Mouse (Mus musculus): ENCODE measurements around the gene Thbs4.
"Not testable (repeated sequence)": the region's sequence is repeated elsewhere in the genome, so short reads cannot be mapped to it uniquely, and the experiment has no call there.

The Thbs4 gene

DNA sequence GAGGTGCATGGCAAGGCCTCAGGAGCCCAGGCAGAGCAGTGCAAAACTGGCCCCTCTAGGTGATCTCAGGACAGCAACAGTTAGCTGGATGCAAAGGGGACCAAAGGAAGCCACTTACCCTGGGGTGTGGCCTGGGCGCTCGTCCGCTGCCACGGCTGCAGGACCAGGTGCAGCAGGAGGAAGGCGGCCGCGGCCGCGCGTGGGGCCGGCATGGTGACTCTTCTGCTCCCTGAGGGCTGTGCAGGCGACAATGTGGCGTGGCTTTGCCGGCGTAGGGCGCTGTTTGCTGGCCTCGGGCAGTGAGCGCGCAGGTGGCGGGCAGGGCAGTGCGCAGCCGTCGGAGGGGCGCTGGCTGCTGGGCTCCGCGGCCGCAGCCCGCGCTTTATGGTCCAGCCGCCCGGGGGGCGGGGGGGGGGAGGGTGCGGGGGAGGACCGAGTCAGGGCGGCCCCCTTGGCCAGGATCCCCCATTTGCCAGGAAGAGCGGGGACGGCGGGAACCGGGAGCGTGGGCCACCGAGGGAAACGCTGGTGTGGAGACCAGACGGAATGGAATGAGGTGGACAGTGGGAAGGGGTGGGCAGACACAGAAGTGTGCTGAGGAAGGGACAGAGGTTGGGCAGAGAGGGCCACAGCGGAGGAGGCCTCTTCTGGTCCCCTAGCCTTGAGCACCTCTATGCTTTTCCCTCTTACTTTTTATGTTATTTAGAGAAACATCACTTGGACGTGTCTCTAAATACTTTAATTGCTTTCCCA, at the start of gene Thbs4:
Gene Thbs4, minus strand, starts transcription at position 357 of the 753 bp plus-strand sequence.
- no peak for DNase-seq (ENCODE audit: low read depth)

DNA sequence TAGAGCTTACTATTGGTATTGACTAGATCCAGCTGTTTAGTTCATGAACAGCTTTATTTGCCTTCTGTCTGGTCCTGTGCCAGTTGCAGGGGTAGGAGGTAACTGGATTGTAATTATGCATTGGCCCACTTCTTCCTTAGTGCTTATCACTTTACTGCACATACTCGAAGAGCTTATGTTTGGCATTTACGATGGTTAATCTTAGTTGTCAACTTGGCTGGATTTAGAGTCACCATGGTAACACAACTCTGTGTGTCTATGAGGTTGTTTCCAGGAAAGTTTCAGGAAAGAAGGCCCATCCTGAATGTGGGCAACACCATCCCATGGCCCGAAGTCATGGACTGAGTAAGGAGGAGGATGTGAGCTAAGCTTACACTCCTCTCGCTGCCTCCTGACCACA, 38.5 kb upstream of the Thbs4 start:
- DNase-seq (ENCODE audit: low read depth): no peak

DNA sequence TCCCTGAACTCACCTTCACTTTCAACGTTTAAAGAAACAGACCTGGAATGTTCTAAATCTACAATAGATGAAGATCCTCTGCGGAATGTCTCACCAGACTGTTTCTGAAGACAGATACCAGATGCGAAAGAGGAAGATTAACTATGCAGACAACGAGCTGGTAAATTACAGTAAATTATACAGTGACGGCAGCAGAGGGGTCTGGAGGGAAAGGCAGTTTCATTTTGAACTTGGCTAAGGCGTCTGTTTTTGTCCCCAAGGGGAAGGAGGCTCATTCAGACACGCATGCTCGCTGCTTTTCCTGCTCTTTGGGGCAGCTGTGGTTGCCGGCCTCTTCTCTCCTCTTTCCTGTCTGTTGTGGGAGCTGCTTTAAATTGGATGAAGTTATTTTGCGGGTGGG, 34.2 kb upstream of the Thbs4 start:
- no peak for DNase-seq (ENCODE audit: low read depth)

DNA sequence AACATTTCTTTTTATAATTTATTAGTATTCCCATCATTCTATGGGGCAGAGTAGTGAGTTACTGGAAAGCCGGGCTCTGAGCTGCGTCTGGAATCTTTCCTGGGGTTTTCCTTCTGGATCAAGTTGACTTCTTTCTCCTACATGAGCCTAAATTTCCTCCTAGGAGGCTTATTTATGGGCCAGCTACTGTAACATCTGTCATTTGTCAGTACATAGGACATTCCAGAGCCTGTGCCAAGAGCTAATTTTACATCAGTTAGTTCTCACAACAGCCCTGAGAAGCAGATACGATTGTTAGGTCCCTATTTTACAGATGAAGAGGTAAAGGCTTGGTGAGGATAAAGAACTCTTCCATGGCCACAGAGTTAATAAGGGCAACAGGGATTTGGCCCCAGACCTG, 22.7 kb upstream of the Thbs4 start:
- DNase-seq (ENCODE audit: low read depth): no peak

GRCm38 (mm10) chr13:92816329-92816728, 21.7 kb upstream of the Thbs4 start:
- no peak for DNase-seq (ENCODE audit: low read depth)

- not testable (repeated sequence) for DNase-seq (ENCODE audit: low read depth)
Observed at GRCm38 (mm10) chr13:92810592-92810991, 16.0 kb upstream of the Thbs4 start.

GRCm38 (mm10) chr13:92807849-92808248, 13.2 kb upstream of the Thbs4 start:
- DNase-seq (ENCODE audit: low read depth): no peak

DNA sequence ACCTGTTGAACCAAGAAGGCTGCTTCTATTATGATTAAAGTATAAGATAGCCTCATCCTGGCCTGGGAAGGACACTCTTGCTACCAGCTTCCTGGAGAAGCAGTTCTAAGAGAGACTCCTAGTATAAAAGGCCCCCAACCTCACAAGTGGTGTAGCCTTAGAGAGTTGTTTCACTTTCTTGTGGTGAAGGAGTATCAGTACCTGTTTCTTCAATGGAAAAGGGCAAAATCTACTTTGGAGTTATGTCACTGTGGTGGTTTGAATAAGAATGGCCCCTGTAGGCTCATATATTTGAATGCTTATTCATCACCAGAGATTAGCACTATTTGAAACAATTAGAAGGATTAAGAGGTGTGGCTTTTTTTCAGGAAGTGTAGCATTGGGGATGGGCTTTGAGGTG, 12.2 kb upstream of the Thbs4 start:
- no peak for DNase-seq (ENCODE audit: low read depth)

DNA sequence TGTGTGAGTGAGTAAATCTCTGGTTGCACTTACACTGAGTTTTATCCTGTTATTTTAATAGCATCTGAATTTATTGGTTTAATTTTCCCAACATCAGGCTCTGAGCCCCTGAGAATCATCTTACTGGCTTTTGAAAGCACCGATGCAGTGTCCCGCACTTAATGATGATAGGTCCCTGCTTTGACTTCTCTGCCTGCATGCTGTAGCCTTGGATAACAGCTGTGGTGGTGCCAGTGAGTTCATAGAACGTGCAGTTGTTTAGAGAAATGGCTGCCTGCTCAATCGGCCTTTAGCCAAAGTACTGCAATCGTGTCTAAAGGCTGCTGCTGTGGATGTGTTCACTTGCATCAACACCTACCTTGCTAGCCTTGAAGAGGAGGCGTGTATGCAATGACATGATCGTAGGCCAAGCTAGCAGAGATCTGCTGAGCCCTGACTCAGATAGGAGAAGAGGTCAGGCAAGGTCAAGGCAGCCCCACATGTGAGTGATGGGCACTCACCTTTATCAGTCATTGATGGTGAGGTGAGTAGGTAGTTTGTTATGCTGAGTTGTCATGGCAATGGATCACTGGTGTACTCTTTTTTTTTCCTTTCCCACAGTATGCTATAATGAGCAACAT, 4.8 kb upstream of the Thbs4 start:
- no peak for DNase-seq (ENCODE audit: low read depth)

GRCm38 (mm10) chr13:92798830-92799229, 4.2 kb upstream of the Thbs4 start:
- no peak for DNase-seq (ENCODE audit: low read depth)

GRCm38 (mm10) chr13:92793636-92794035, 982 bp downstream of the Thbs4 start:
- no peak for DNase-seq (ENCODE audit: low read depth)

DNA sequence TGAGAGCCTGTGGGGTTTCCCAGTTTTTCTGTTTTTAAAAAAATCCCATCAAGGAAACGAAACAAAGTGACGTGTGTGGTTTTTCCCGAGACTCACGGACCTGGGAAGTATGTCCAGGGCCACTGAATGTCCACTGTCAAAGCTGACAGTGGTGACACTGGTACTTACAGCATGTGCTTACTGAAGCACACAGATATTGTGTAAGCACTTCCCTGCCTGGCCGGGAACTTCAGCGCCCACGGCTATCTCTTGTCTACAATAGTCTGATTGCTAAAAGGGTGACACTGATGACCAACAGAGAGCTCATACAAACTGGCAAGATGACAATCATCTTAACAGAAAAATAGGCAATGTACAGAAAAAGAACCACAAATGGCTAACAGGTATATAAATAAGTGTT, 3.1 kb downstream of the Thbs4 start:
- no peak for DNase-seq (ENCODE audit: low read depth)

DNA sequence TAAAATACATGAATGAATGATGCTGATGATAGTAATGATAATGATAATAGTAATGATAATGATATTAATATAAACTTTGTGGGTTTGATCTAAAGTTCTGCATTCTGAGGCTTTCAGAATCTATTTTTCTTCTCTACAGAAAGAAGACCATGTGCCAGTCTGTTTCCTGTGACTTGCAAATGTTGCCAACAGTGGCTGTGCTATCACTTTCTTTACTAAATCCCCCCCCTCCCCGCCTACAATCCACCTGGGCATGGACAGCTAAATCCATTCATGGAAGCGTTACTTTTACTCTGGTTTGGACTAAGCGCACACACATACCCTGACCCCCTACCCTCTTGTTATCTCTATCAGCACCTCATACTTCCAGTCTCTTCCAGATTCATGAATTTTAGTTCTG, 10.3 kb downstream of the Thbs4 start:
- DNase-seq (ENCODE audit: low read depth): no peak

- DNase-seq (ENCODE audit: low read depth): no peak
Observed at GRCm38 (mm10) chr13:92783551-92783950, 11.1 kb downstream of the Thbs4 start.

DNA sequence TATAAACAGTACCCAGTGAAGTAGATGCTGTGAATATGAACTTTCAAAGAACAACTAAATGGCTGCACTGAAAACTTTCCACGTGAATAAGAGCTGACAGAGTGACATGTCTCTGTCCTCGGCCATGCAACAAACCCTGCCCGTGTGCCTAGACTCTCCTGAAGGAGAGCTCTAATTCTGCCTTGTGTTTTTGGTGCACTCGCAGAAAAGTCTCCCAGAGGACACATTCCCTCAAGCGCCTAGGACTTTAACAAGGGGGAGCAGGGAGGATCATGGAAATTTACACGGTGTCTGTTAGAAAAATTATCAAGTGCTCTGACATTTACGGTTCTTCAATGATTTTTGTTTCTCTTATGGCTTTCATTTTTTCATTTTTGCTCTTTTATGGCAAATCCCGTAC, 13.7 kb downstream of the Thbs4 start:
- no peak for DNase-seq (ENCODE audit: low read depth)

DNA sequence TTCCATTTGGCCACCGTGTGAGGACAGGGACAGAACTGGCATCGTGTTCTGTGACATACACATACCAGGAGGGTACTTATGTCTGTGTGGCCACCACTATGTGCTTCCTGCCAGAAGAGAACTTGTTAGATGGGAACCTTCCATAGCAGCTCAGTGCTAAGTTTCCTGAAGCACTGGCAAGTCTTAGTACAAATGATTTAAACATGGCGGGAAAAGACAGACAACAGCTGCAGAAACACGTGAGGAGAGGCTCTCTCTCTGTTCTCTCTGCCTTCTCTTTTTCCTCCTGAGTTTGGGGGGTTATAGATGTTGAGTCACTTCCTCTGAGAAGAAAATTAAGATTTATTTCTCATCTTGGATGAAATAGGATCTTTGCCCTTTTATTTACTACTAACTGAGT, 14.5 kb downstream of the Thbs4 start:
- no peak for DNase-seq (ENCODE audit: low read depth)

DNA sequence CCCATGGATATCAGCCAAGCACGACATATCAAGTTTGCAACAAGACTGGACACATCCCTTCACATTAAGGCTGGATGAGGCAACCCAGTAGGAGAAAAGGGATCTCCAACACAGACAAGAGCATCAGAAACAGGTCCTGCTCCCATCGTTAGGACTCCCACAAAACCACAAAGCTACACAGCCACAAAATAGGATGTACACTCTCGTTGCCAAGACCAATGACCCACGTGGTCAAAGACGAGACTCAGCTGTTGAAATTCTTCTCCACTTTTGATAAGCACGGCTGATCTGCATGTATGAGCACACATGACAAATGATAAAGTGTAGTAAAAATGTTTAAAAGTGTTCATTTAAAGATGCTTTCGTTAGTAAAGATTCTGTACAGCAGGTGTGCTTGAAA, 16.0 kb downstream of the Thbs4 start:
- no peak for DNase-seq (ENCODE audit: low read depth)

DNA sequence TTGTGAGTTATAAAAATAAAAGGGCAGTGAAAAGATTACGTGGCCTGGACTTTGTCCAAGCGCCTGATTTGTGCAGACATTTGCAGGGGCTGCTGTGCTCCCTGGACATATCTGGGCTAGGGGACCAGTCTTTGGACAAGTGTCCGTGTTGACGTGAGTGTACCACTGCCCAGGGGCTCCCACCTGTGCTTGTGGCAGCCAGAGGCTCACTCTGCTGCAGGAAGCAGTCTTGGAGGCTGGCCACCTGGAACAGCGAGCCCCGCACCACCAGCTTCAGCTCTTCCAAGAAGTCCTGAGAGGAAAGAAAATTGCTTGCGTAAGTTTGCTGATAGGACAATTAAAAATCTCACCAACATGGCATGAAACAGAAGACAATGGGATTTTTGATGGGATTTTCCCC, 18.7 kb downstream of the Thbs4 start:
- DNase-seq (ENCODE audit: low read depth): no peak

- DNase-seq (ENCODE audit: low read depth): peak; percentile 55
Observed at GRCm38 (mm10) chr13:92774887-92775286, 19.7 kb downstream of the Thbs4 start.

DNA sequence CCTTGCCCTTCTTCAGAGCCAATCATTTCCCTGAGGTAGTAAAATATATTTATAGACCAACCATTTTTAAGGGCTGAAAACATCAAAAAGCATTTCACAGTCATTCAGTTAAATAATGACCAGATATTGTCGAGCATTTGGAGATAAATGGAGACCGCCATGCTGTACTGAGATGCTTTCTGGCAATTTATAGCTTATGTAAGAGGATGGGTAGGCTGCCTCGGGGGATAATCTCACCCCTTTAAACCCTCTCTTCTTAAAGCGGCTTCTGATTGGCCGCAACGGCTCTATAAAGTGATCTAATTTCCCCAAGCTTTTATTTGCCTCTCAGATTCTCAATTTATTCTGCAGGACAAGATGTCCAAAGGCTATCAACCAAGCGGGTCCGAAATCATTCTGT, 22.1 kb downstream of the Thbs4 start:
- no peak for DNase-seq (ENCODE audit: low read depth)

DNA sequence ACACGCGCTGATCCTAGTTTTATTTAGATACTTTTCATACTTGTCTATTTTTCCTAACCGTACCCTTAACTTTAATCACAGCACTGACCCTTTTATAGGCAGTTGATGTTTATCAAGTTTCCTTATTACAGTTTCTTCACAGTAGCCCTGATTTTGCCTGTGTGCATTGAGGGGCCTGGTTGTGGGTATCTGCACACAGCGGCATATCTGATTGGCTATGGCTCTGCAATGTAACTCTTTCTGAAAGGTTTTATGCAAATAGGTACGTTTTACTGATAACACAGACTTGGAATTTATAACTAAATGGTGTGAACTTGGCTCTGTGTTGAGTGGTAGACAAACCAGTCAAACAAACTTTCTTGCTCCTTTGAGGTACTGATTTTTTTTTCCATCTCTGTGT, 23.1 kb downstream of the Thbs4 start:
- DNase-seq (ENCODE audit: low read depth): no peak

- DNase-seq (ENCODE audit: low read depth): no peak
Observed at GRCm38 (mm10) chr13:92765454-92766242, 29.0 kb downstream of the Thbs4 start.

DNA sequence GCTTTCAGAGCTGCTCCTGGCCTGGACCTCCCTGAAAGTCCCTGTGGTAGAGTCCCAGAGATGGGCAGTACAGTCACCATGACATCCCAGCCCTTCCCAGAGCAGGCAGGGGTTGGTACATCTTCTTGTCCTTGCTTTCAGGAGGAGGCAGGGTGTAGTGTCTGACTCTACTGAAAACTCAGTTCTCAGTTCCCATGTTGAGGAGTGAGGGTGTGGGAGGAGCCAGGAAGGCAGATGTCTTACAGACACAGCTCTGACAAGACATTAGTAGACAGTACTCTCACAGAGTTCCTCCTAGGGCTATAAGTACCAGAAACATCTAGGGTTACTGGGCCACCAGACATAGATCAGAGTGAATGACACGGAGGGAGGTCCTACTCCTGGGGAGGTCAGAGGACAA, 32.3 kb downstream of the Thbs4 start:
- DNase-seq (ENCODE audit: low read depth): no peak

Measured in NIH3T3 (cell line).